Mouse (Mus musculus): ENCODE data around the gene Rhob. TPM values are rescaled to one million over a fixed set of nuclear protein-coding genes. Genes with fewer than 3 reads are reported as not detected.

The Rhob gene
- total and polyA plus RNA-seq, 2 experiments from 2014 or later = 71.4 to 356 TPM

DNA sequence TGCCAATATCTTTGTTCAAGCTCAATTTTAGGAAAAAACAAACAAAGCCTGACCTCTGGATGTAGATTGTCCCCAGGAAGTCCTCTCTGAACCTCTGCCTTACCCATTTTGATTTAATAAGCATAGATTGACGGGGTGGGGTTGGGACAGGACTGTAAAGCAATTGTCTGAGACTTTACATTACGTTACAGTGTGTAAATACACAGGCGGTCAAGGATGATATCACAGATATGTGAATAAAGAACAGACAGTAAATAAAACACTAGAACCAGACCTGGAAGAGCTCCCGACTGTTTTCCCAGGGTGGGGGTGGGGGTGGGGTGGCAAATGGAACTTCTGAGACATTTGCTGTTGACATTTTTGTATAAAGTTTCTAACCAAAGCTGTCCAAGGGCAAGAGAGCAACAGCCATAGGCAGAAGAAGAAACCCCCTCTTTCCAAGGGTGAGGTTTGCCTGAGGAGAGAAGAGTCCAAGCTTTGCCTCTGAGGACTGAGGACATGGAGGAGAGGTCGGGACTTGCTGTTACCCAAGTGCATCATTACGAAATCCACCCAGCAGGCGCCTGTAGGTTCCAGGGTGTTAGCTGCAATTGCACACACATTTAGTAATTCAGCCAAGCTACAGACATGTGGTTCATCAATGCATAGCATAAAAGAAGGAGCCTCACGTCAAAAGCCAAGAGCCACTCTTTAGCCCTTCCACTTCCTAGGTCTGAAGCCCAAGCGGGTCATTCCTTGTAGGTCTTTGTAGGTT, 7.3 kb upstream of the Rhob start:
- ATAC-seq = no peak
- H3K4me1 ChIP-seq (ENCODE audit: insufficient read depth, low read length) = no peaks in the 10 kb centered on the region
- H3K27ac ChIP-seq = no peak overlapping the region
- H3K9me3 ChIP-seq (ENCODE audit: low read length) = no peaks in the 10 kb centered on the region
- TF ChIP-seq CTCF (IDR thresholded peaks at IDR 0.05; ENCODE audit: low read depth) = no peak
- H3K36me3 ChIP-seq (ENCODE audit: insufficient read depth, low read length) = no peaks in the 10 kb centered on the region
- H3K4me2 ChIP-seq (ENCODE audit: low read depth, low read length) = no peak overlapping the region
- no peak for DNase-seq (ENCODE audit: low spot score)
- WGBS = 73% methylated on average over 9 of the region's 9 CpGs
- no peak overlapping the region for H3K9ac ChIP-seq (replicated peaks; ENCODE audit: low read length)
- H3K27me3 ChIP-seq (ENCODE audit: insufficient read depth, low read length) = no peaks in the 10 kb centered on the region
- H3K4me3 ChIP-seq (ENCODE audit: low read length) = no peak overlapping the region

DNA sequence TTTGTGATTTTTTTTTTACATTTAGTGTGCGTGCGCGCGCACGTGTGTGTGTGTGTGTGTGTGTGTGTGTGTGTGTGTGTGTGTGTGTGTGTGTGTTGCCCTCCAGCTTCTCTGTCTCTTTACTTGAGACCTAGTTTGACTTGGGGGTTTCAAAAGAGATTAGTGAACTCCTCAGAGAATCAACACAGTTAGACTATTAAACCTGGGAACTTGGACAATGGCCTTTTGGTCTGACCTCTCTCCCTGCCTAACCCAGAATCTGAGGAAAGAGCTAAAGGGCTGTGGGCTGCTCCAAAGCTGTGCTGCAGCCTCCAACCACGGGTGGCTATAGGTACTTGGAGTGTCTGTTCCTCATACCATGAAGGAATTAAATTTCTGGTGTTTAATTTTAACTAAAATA, 4.3 kb upstream of the Rhob start:
- Histone ChIP-seq H3K36me3 (ENCODE audit: insufficient read depth, low read length) (no peaks in the 10 kb centered on the region), H3K4me1 (ENCODE audit: insufficient read depth, low read length) (0 out of 2 replicates have a peak, but pooled peaks cover 5% of the 10 kb centered on the region), H3K27me3 (ENCODE audit: insufficient read depth, low read length) (no peaks in the 10 kb centered on the region), H3K4me2 (ENCODE audit: low read depth, low read length) (no peak overlapping the region), H3K27ac (no peak overlapping the region), H3K9me3 (ENCODE audit: low read length) (no peaks in the 10 kb centered on the region), H3K4me3 (ENCODE audit: low read length) (no peak overlapping the region), H3K9ac (replicated peaks; ENCODE audit: low read length) (no peak overlapping the region)
- DNase-seq (ENCODE audit: low spot score) (no peak), ATAC-seq (no peak)
- 84% methylated on average over 6 of the region's 6 CpGs for WGBS
- TF ChIP-seq CTCF (IDR thresholded peaks at IDR 0.05; ENCODE audit: low read depth) = no peak

DNA sequence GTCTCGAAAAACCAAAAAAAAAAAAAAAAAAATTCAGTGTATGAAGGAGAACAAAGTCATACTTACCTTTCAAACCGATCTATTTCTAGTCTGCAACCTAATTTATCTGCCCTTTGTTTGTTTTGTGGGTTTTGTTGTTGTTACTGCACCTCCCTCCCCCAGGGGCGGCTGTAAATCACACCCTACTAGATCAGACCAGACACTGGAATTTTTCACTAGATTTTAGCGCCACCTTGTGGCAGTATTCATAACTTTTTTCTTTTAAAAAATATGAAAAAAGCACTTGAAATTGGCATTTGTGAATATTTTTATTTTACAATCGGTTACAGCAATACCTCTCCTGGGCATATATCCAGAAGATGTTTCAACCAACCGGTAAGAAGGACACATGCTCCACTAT, 2.7 kb upstream of the Rhob start:
- Histone ChIP-seq H3K36me3 (ENCODE audit: insufficient read depth, low read length) (no peaks in the 10 kb centered on the region), H3K9ac (replicated peaks; ENCODE audit: low read length) (no peak overlapping the region), H3K4me3 (ENCODE audit: low read length) (no peak overlapping the region), H3K9me3 (ENCODE audit: low read length) (no peaks in the 10 kb centered on the region), H3K4me2 (ENCODE audit: low read depth, low read length) (no peak overlapping the region), H3K4me1 (ENCODE audit: insufficient read depth, low read length) (0 out of 2 replicates have a peak, but pooled peaks cover 5% of the 10 kb centered on the region), H3K27ac (no peak overlapping the region), H3K27me3 (ENCODE audit: insufficient read depth, low read length) (no peaks in the 10 kb centered on the region)
- DNase-seq (ENCODE audit: low spot score) (peak; percentile 88), ATAC-seq (no peak)
- 19% methylated on average over 6 of the region's 6 CpGs for WGBS
- peak; percentile 63 for TF ChIP-seq CTCF (IDR thresholded peaks at IDR 0.05; ENCODE audit: low read depth)

DNA sequence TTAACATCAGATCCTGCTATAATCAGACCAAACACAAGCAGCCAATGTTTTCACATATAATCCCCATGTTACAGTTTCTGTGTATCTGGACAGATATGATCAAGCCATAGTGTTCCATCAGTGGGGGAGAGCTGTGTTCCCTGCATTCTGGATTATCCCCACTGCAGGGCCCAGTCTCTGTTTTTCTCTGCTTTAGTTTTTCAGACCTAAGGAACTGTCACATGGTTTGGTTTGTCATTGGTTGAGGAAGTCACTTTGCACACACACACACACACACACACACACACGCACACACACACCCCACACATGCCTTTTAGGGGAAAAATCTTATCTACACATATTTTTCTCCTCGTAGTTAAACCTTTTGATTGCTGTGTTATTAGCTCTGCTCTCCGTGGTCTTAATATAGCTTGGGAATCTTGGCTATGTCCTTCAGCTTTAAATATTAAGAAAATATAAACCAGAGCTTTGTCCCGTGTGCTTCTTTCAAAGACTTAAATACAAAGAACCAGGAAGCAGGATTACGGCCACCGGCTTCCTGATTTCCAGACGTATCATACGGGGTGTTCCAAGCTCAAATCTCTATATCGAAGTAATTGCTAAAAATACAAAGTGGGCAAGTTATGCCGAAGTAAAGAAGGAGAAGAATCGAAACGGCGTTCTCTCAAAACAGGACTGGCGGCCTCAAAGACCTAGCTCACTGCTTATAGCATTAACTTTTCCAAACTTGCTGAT, 1.9 kb upstream of the Rhob start:
- H3K9ac ChIP-seq (replicated peaks; ENCODE audit: low read length) = no peak overlapping the region
- H3K4me3 ChIP-seq (ENCODE audit: low read length) = no peak overlapping the region
- 0 out of 2 replicates have a peak, but pooled peaks cover 9% of the 10 kb centered on the region for H3K4me1 ChIP-seq (ENCODE audit: insufficient read depth, low read length)
- WGBS = 86% methylated on average over 14 of the region's 14 CpGs
- H3K36me3 ChIP-seq (ENCODE audit: insufficient read depth, low read length) = no peaks in the 10 kb centered on the region
- no peak overlapping the region for H3K4me2 ChIP-seq (ENCODE audit: low read depth, low read length)
- H3K27ac ChIP-seq = no peak overlapping the region
- no peak for DNase-seq (ENCODE audit: low spot score)
- no peak for ATAC-seq
- no peaks in the 10 kb centered on the region for H3K27me3 ChIP-seq (ENCODE audit: insufficient read depth, low read length)
- TF ChIP-seq CTCF (IDR thresholded peaks at IDR 0.05; ENCODE audit: low read depth) = no peak
- no peaks in the 10 kb centered on the region for H3K9me3 ChIP-seq (ENCODE audit: low read length)

DNA sequence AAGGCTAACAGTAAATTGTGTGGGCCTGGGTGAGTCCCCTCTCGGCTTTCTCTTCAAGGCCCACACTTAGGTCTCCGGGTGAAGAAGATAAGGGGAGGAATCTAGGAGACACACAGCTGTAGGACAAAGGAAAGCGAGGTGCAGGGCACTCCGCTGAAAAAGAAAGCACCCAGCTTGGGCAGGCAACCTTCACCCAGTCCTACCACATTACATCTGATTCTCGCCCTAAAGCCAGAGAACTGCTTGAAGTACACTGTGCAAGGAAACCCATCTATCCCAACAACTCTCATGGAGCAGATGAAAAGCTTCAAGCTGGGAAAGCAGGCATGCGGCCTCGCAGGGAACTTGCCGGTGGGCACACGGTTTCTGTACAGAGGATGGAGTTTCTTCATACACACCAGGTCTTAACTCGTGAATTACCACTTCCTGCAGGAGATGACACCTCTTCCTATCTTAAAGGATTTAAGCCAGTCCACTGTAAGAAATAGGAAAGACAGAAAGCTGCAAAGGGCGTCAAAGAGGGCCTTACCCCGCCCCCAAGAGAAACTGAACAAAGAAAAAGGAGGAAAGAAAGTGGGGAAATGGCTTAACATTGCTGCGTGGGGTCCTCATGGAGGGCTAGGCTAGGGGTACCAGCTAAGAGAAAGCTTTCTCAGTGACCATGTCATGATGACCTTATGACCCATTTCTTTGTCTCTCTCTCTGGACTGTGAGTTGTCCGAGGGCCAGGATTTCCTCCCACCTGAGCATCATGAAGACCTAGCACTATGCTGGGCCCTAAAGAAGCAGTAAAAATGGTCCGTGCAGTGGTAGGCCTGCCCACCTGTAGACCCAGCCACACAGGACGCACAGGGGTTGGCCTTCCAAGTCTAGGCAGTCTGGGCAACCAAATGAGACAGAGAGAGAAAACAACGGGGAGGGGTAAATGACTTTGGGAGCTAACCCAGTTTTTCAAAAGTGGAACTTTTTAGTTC, 1.1 kb upstream of the Rhob start:
- peak overlapping the region; percentile 98 for H3K4me3 ChIP-seq (ENCODE audit: low read length)
- no peaks in the 10 kb centered on the region for H3K9me3 ChIP-seq (ENCODE audit: low read length)
- H3K27me3 ChIP-seq (ENCODE audit: insufficient read depth, low read length) = no peaks in the 10 kb centered on the region
- no peak for TF ChIP-seq CTCF (IDR thresholded peaks at IDR 0.05; ENCODE audit: low read depth)
- peaks cover 16% of the 10 kb centered on the region; the same call in 1 of the 2 replicates for H3K4me1 ChIP-seq (ENCODE audit: insufficient read depth, low read length)
- peak overlapping the region; percentile 70 for H3K4me2 ChIP-seq (ENCODE audit: low read depth, low read length)
- H3K27ac ChIP-seq = peak overlapping the region; percentile 100
- H3K36me3 ChIP-seq (ENCODE audit: insufficient read depth, low read length) = no peaks in the 10 kb centered on the region
- ATAC-seq (no peak), DNase-seq (ENCODE audit: low spot score) (no peak)
- WGBS = 45% methylated on average over 17 of the region's 17 CpGs
- H3K9ac ChIP-seq (replicated peaks; ENCODE audit: low read length) = peak overlapping the region; percentile 61

Data from hindbrain, postnatal 0 days (tissue).